Mouse (Mus musculus): ENCODE results near the gene Map3k7. TPM values are rescaled to one million over a fixed set of nuclear protein-coding genes. Genes with fewer than 3 reads are reported as not detected.

Gene Map3k7
- polyA plus RNA-seq (2017; shearing (Covaris generic)): 67.9 TPM

GRCm38 (mm10) chr4:31963354-31964193 is at the start of gene Map3k7:
Map3k7 (plus strand) TSS chr4:31964097.

